Mouse (Mus musculus) midbrain, embryonic 13.5 days (tissue): ENCODE data around the gene Rnaseh2b. TPM values are rescaled to one million over a fixed set of nuclear protein-coding genes. Genes with fewer than 3 reads are reported as not detected.

ENCODE experiments used
- ATAC-seq: fragments of 200-750 bp; cut with Nextera tagmentation; 2 replicates; pipeline ENCODE4 v1.8.0; 2017; ENCODE audit warnings: mild to moderate bottlenecking, moderate TSS enrichment, moderate library complexity
- H3K27ac ChIP-seq: fragments of 300-500 bp; sonication (generic); 2 replicates; pipeline ENCODE4 v1.5.1; 2015; ENCODE audit warnings: inconsistent platforms, mild to moderate bottlenecking, moderate library complexity
- H3K27me3 ChIP-seq: fragments of 300-500 bp; sonication (generic); 2 replicates; pipeline ENCODE4 v1.6.1; 2015; ENCODE audit warnings: mild to moderate bottlenecking, inconsistent platforms
- H3K36me3 ChIP-seq: fragments of 300-500 bp; sonication (generic); 2 replicates; pipeline ENCODE4 v1.6.1; 2015; ENCODE audit warnings: mild to moderate bottlenecking, inconsistent platforms
- H3K4me1 ChIP-seq: fragments of 300-500 bp; sonication (generic); replicated peaks from 2 replicates; pipeline ENCODE4 v1.6.1; 2015; ENCODE audit warnings: inconsistent platforms
- H3K4me2 ChIP-seq: fragments of 300-500 bp; sonication (generic); replicated peaks from 2 replicates; pipeline ENCODE4 v1.6.1; 2015; ENCODE audit warnings: moderate library complexity, mild to moderate bottlenecking, inconsistent platforms
- H3K4me3 ChIP-seq: fragments of 300-500 bp; sonication (generic); replicated peaks from 2 replicates; pipeline ENCODE4 v1.5.1; 2015; ENCODE audit warnings: mild to moderate bottlenecking, inconsistent platforms
- H3K9ac ChIP-seq: fragments of 300-500 bp; sonication (generic); replicated peaks from 2 replicates; pipeline ENCODE4 v1.6.1; 2015; ENCODE audit warnings: mild to moderate bottlenecking, inconsistent platforms
- H3K9me3 ChIP-seq: fragments of 300-500 bp; sonication (generic); 2 replicates; pipeline ENCODE4 v1.6.1; 2016; ENCODE audit warnings: mild to moderate bottlenecking, inconsistent platforms
- WGBS: fragments of 180-500 bp; shearing (Covaris S2); methylation state at CpG from one replicate; pipeline ENCODE4 v1.1.7; 2015; 5-methylcytosine and 5-hydroxymethylcytosine counted together
- polyA plus RNA-seq: library from polyadenylated mRNA; unstranded; fragments of >200 nt; fragmentation: Nextera tagmentation; extraction: Ambion mirVana; gene quantifications from 2 replicates; pipeline ENCODE4 v1.2.1, GENCODE M21; 2015

Gene Rnaseh2b
- polyA plus RNA-seq, 1 experiment from 2014 or later, result 39.3 TPM

- Histone ChIP-seq H3K9ac (no peak overlapping the region), H3K27ac (no peak overlapping the region), H3K27me3 (no peaks in the 10 kb centered on the region), H3K4me3 (no peak overlapping the region), H3K36me3 (no peaks in the 10 kb centered on the region), H3K4me2 (no peak overlapping the region), H3K4me1 (peaks cover 14% of the 10 kb centered on the region), H3K9me3 (no peaks in the 10 kb centered on the region)
- WGBS, result 93% methylated on average over 5 of the region's 5 CpGs
- ATAC-seq, result no peak
Measured at GRCm38 (mm10) chr14:62323457-62323856, 31.1 kb downstream of the Rnaseh2b start.

GRCm38 (mm10) chr14:62324943-62325342 is 32.6 kb downstream of the Rnaseh2b start:
- Histone ChIP-seq H3K9ac (no peak overlapping the region), H3K4me1 (peaks cover 14% of the 10 kb centered on the region), H3K27me3 (no peaks in the 10 kb centered on the region), H3K9me3 (no peaks in the 10 kb centered on the region), H3K27ac (no peak overlapping the region), H3K4me2 (no peak overlapping the region), H3K4me3 (no peak overlapping the region), H3K36me3 (no peaks in the 10 kb centered on the region)
- ATAC-seq, result no peak
- 89% methylated on average over 5 of the region's 5 CpGs for WGBS

GRCm38 (mm10) chr14:62326026-62326425 is 33.6 kb downstream of the Rnaseh2b start:
- WGBS, result 90% methylated on average over 3 of the region's 3 CpGs
- Histone ChIP-seq H3K9me3 (no peaks in the 10 kb centered on the region), H3K9ac (no peak overlapping the region), H3K27me3 (no peaks in the 10 kb centered on the region), H3K4me2 (no peak overlapping the region), H3K27ac (no peak overlapping the region), H3K4me3 (no peak overlapping the region), H3K4me1 (peaks cover 14% of the 10 kb centered on the region), H3K36me3 (no peaks in the 10 kb centered on the region)
- no peak for ATAC-seq

- H3K9me3 ChIP-seq, result no peaks in the 10 kb centered on the region
- no peaks in the 10 kb centered on the region for H3K36me3 ChIP-seq
- 6% methylated on average over 2 of the region's 2 CpGs for WGBS
- H3K4me2 ChIP-seq, result no peak overlapping the region
- peaks cover 21% of the 10 kb centered on the region for H3K4me1 ChIP-seq
- H3K9ac ChIP-seq, result 0 out of 2 replicates have a peak overlapping the region, but pooled peaks have one; percentile 19
- no peaks in the 10 kb centered on the region for H3K27me3 ChIP-seq
- H3K27ac ChIP-seq, result no peak overlapping the region
- no peak for ATAC-seq
- no peak overlapping the region for H3K4me3 ChIP-seq
Measured at GRCm38 (mm10) chr14:62327171-62327570, 34.8 kb downstream of the Rnaseh2b start.

- H3K27me3 ChIP-seq, result no peaks in the 10 kb centered on the region
- no peak overlapping the region for H3K9ac ChIP-seq
- no peaks in the 10 kb centered on the region for H3K36me3 ChIP-seq
- no peak overlapping the region for H3K4me3 ChIP-seq
- 56% methylated on average over 6 of the region's 6 CpGs for WGBS
- H3K27ac ChIP-seq, result no peak overlapping the region
- no peak for ATAC-seq
- H3K4me2 ChIP-seq, result no peak overlapping the region
- peaks cover 33% of the 10 kb centered on the region for H3K4me1 ChIP-seq
- H3K9me3 ChIP-seq, result no peaks in the 10 kb centered on the region
Measured at GRCm38 (mm10) chr14:62328606-62329005, 36.2 kb downstream of the Rnaseh2b start.

- no peak overlapping the region for H3K4me2 ChIP-seq
- H3K27me3 ChIP-seq, result no peaks in the 10 kb centered on the region
- ATAC-seq, result no peak
- no peak overlapping the region for H3K27ac ChIP-seq
- H3K4me1 ChIP-seq, result peaks cover 38% of the 10 kb centered on the region
- H3K9me3 ChIP-seq, result no peaks in the 10 kb centered on the region
- no peaks in the 10 kb centered on the region for H3K36me3 ChIP-seq
- H3K9ac ChIP-seq, result no peak overlapping the region
- no peak overlapping the region for H3K4me3 ChIP-seq
- 91% methylated on average over 3 of the region's 3 CpGs for WGBS
Measured at GRCm38 (mm10) chr14:62329631-62330030, 37.2 kb downstream of the Rnaseh2b start.

GRCm38 (mm10) chr14:62331457-62331856 is 39.1 kb downstream of the Rnaseh2b start:
- 16% methylated on average over 6 of the region's 6 CpGs for WGBS
- peaks cover 35% of the 10 kb centered on the region for H3K4me1 ChIP-seq
- peak overlapping the region; percentile 75 for H3K4me3 ChIP-seq
- H3K36me3 ChIP-seq, result no peaks in the 10 kb centered on the region
- H3K9me3 ChIP-seq, result no peaks in the 10 kb centered on the region
- H3K27me3 ChIP-seq, result no peaks in the 10 kb centered on the region
- H3K27ac ChIP-seq, result no peak overlapping the region
- H3K9ac ChIP-seq, result peak overlapping the region; percentile 82; the same call in 1 of the 2 replicates
- peak overlapping the region; percentile 79 for H3K4me2 ChIP-seq
- no peak for ATAC-seq

- no peaks in the 10 kb centered on the region for H3K36me3 ChIP-seq
- peak; percentile 92 for ATAC-seq
- H3K27me3 ChIP-seq, result no peaks in the 10 kb centered on the region
- H3K9ac ChIP-seq, result peak overlapping the region; percentile 82
- H3K4me2 ChIP-seq, result peak overlapping the region; percentile 79
- H3K4me3 ChIP-seq, result peak overlapping the region; percentile 75
- peaks cover 30% of the 10 kb centered on the region for H3K4me1 ChIP-seq
- no peaks in the 10 kb centered on the region for H3K9me3 ChIP-seq
- H3K27ac ChIP-seq, result peak overlapping the region; percentile 71
- under 1% methylated on average over 62 of the region's 62 CpGs for WGBS
Measured at GRCm38 (mm10) chr14:62331866-62332619, 39.7 kb downstream of the Rnaseh2b start.

- no peak overlapping the region for H3K27ac ChIP-seq
- H3K9ac ChIP-seq, result no peak overlapping the region
- H3K27me3 ChIP-seq, result no peaks in the 10 kb centered on the region
- WGBS, result 81% methylated on average over 9 of the region's 9 CpGs
- H3K9me3 ChIP-seq, result no peaks in the 10 kb centered on the region
- H3K4me1 ChIP-seq, result peaks cover 24% of the 10 kb centered on the region
- no peaks in the 10 kb centered on the region for H3K36me3 ChIP-seq
- no peak overlapping the region for H3K4me2 ChIP-seq
- no peak overlapping the region for H3K4me3 ChIP-seq
- ATAC-seq, result no peak
Measured at GRCm38 (mm10) chr14:62333909-62334687, 41.7 kb downstream of the Rnaseh2b start.

- Histone ChIP-seq H3K9me3 (no peaks in the 10 kb centered on the region), H3K36me3 (no peaks in the 10 kb centered on the region), H3K9ac (no peak overlapping the region), H3K4me1 (peaks cover 12% of the 10 kb centered on the region), H3K4me3 (no peak overlapping the region), H3K27me3 (no peaks in the 10 kb centered on the region), H3K4me2 (no peak overlapping the region), H3K27ac (no peak overlapping the region)
- WGBS, result 85% methylated on average over 1 of the region's 1 CpGs
- no peak for ATAC-seq
Measured at GRCm38 (mm10) chr14:62339196-62339595, 46.8 kb downstream of the Rnaseh2b start.

- Histone ChIP-seq H3K9ac (no peak overlapping the region), H3K27me3 (no peaks in the 10 kb centered on the region), H3K36me3 (no peaks in the 10 kb centered on the region), H3K27ac (no peak overlapping the region), H3K4me2 (no peak overlapping the region), H3K9me3 (no peaks in the 10 kb centered on the region), H3K4me3 (no peak overlapping the region), H3K4me1 (peaks cover 20% of the 10 kb centered on the region)
- no peak for ATAC-seq
- WGBS, result 74% methylated on average over 8 of the region's 8 CpGs
Measured at GRCm38 (mm10) chr14:62341887-62342642, 49.7 kb downstream of the Rnaseh2b start.
